Mouse (Mus musculus) A20 (cell line): ENCODE measurements around the gene Smc5.
A peak's percentile ranks its signal among the peaks of the same experiment; 100 is the strongest.

Experiments
- DNase-seq: peaks from one replicate; pipeline ENCODE4 v3.0.0-alpha.2; 2011; ENCODE audit warnings: low read depth, low spot score

Smc5 gene

DNA sequence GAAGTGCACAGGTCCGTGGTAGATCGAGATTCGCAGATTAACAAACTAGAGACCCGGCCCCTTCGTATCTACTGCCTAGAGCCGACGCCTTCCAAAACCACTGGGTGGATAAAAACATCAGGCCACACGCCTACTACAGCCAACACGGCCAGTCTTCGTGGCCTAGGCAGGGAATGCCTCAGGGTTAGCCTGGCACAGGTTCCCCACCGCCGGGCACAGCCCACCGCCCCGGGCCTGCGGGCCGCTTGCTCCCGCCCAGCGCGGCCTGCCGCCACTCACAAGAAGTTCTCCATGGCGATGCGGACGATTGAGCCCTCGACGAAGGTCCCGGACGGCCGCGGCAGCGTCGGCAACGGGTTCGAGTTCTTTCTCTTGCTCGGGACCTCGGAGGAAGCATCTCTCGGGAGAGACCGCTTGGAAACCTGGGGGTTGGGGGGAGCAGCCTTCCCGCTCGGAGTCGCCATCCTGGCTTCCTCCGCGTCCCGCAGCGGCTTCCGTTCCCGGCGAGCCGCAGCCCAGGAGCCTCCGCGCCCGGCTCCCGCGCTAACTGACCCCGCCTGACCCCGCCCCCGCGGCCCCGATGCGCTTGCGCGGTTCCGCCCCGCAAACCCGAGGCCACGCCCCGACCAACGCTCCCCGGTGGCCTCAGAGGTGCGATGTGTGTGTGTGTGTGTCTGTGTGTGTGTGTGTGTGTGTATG, at the start of gene Smc5:
TSS of gene Smc5 (minus strand) at position 543 of the 699 bp plus-strand sequence.
- DNase-seq: peak; percentile 91

DNA sequence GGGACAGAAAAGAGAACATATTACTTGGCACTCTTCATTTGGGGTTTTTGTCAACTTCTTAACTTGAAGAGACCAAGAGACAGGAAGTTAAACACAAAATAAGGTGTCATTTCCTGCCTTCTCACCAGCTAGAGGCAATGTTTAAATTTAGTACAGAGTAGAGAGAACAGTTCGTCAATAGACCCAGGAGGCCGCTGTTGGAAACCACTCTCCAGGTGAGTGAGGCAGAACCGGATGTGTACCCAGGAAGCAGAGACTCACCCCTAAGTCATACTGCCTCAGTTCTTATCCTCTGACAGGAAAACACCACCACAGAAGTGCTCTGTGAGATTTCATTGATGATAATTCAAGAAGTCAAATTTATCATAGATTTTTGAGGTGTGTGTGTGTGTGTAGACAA, 49.4 kb upstream of the Smc5 start:
- peak; percentile 21 for DNase-seq

GRCm38 (mm10) chr19:23317989-23318358, 44.3 kb upstream of the Smc5 start:
- DNase-seq: no peak

DNA sequence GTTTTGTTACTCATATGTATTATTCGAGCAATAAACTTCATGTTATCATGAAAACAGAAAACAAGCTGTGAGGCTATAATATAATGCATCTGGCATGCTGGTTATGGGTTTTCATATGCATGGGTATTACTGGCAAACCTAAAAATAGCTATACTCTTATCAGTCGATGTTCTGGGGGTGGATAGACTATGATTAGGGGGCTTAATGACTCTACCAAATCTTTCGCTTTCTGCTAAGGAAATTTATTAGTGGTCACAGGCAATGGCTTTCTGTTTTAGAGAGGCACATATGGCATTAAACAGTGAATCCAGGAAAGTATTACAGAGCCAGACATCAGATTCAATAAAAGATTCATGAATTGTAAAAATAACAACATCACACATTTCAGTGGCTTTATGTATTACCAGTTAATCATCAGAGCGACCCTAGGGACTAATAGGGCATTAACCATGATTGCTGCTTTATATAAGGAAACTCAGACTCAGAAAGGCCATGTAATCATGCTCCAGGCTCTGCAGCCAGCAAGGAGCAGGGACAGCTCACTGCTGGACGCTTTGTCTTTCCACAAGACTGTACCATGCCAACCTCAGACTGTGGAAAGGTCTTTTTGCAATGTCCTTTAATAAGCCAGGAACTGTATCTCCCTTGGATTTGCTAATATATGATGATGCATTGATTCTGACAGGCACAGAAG, 43.7 kb upstream of the Smc5 start:
- DNase-seq: no peak

GRCm38 (mm10) chr19:23316851-23317250, 43.2 kb upstream of the Smc5 start:
- no peak for DNase-seq

- DNase-seq: peak; percentile 28
These were observed 36.3 kb upstream of the Smc5 start for GRCm38 (mm10) chr19:23309979-23310378.

GRCm38 (mm10) chr19:23306671-23307070, 33.0 kb upstream of the Smc5 start:
- DNase-seq: no peak

GRCm38 (mm10) chr19:23299987-23300386, 26.3 kb upstream of the Smc5 start:
- DNase-seq: no peak

DNA sequence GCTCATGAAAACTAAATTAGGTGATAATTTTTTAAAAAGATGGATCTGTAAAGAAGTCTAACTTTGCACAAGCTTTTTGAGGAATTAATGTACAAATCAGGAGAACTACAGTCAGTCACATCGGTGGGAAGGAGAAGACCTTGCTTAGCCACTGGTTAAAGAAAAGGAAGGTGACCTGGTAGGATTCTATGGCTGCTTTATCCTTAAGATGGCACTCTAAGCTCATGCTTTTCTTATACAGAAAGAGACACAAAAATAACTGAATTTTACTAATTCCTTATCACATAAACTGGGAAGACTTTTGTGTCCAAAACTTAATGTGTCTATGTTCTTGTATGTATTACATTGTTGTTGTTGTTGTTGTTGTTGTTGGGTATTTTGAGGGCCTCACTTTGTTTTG, 25.2 kb upstream of the Smc5 start:
- no peak for DNase-seq

- no peak for DNase-seq
These were observed 23.5 kb upstream of the Smc5 start for GRCm38 (mm10) chr19:23297191-23297590.

GRCm38 (mm10) chr19:23289251-23289650, 15.6 kb upstream of the Smc5 start:
- DNase-seq: no peak

DNA sequence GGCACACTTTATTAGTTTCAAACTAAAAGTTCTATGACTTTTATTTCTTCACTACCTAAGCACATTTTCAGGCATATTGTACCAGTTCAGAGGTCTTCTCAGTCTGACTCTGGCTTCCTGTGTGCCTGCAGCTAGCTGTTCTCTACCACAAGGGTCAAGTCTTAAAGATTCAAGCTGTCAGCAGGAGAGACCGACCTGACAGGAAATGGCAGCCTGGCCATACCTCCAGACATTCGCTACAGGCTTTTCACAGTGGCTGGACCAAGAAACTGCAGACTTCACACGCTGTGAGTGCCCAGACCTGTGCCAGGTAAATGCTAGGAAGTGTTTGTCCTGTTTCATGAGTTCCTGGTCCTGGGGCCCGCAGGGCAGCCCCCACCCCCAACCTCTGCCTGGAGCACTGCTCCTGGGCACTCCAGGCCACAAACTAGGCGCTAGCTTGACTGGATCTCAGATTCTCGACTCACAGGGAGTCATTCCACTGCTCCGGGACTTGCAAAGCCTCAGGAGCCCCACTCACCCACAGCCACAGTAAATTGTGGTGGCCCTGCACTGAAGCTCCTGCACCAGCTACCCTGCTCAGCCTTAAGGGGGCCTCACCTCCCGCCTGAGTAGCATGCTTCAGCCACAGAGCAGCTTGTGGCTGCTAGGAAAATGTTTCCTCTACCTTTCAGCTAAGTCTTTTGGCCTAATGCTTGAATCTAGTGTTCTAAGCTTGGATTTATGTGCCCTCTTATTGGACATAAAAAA, 8.4 kb upstream of the Smc5 start:
- DNase-seq: no peak

DNA sequence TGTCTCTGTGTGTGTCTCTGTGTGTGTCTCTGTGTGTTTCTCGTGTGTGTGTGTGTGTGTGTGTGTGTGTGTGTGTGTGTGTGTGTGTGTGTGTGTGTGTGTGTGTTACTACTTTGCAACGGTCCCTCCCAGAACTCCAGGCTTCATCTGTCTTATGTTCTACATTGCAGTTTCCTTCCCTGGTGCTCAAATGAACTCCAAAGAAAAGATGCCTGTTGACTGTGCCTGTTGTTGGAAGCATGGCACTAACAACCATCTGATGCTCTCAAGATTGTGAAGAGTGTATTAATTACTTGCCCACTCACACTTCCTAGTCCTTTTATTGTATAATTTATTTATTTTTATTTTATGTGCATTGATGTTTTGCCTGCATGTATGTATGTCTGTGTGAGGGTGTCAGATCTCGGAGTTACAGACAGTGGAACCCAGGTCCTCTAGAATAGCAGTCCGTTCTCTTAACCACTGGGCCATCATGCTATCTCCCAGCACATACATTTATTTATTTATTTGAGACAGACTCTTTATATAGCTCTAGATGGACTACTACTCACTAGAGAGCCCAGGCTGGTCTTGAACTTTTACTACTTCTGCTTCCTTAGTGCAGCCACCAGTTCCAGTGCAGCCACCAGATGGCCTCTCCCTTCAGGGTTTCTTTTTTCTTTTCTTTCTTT, 492 bp upstream of the Smc5 start:
- DNase-seq: no peak

DNA sequence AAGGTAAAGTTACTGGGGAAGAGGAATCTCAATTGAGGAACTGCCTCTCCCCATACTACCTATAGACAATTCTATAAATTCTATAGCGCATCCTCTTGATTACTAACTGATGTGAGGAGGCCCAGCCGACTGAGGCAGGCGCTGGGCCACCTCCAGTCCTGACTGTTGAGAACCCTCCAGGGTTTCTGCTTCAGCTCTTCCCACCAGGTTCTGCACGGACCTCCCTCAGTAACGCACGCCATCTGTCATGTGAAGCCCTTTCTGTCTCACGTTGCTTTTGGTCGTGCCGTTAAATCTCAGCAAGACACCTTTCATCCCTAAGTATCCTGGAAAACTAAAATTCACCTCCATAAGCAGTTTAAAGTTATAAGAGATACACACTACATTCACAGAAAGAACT, 16.9 kb downstream of the Smc5 start:
- DNase-seq: no peak

DNA sequence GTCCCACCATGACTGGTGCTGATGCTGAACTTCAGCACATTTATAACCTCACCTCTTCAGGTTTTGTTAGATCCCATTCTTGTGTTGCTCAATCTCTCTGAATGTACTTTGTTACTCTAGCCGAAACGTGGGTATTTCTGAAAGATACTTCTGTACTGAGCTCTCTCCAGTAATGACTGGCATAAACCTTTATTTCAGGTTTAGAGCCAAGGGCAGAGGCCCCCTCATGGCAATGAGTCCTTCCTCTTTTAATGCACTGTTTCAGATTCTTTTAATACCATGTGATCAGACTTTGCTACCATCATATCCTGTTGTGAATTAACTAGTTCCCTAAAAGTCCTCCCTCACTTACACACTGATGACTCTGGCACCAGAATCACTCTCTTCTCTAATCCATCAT, 27.2 kb downstream of the Smc5 start:
- peak; percentile 59 for DNase-seq

DNA sequence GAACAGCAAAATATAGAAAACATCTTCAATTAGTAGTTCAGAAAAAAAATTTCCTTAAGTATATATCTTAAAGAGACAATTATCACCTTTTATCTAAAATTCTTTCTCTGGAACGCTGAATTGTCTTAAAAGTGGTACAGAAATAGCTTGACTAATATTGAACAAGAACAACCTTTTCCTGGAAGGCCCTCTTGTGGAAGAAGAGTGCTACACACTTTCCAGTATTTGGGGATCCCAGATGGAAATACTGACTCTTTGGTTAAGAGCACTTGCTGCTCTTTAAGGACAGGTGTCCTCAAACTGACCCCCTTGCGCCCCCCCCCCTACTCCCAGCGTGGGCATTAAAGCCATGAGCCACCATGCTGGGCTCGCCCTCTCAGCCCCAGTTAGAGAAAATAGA, 48.6 kb downstream of the Smc5 start:
- DNase-seq: peak; percentile 7

GRCm38 (mm10) chr19:23214326-23214725, 59.4 kb downstream of the Smc5 start:
- no peak for DNase-seq

- no peak for DNase-seq
These were observed 62.4 kb downstream of the Smc5 start for GRCm38 (mm10) chr19:23211325-23211724.

GRCm38 (mm10) chr19:23203505-23204053, 70.1 kb downstream of the Smc5 start:
- no peak for DNase-seq

- no peak for DNase-seq
These were observed 71.6 kb downstream of the Smc5 start for GRCm38 (mm10) chr19:23202106-23202505.

- no peak for DNase-seq
These were observed 80.6 kb downstream of the Smc5 start for GRCm38 (mm10) chr19:23193076-23193475.

- no peak for DNase-seq
These were observed 82.2 kb downstream of the Smc5 start for GRCm38 (mm10) chr19:23191486-23191885.
